Mouse (Mus musculus) liver, postnatal 0 days (tissue): ENCODE measurements at regions not wholly inside any gene's neighbourhood (a gene's known extent, or its start where the extent isn't known, plus 50 kb on each side); places are given as distances from the start of the nearest gene placed in this dataset.

Experiments
- ATAC-seq: fragments of 200-750 bp; cut with Nextera tagmentation; 2 replicates; pipeline ENCODE4 v1.8.0; 2017; ENCODE audit warnings: mild to moderate bottlenecking, moderate library complexity
- DNase-seq: peaks from one replicate; pipeline ENCODE4 v3.0.0-alpha.2; 2016
- H3K27ac ChIP-seq: fragments of 300-500 bp; sonication (generic); 2 replicates; pipeline ENCODE4 v1.5.1; 2014; ENCODE audit warnings: antibody characterized with exemption, moderate library complexity, mild to moderate bottlenecking, low read depth
- H3K27me3 ChIP-seq: fragments of 300-500 bp; sonication (generic); 2 replicates; pipeline ENCODE4 v1.6.1; 2014; ENCODE audit warnings: low read length, control low read depth, mixed read lengths; ENCODE audit not compliant: insufficient read depth
- H3K36me3 ChIP-seq: fragments of 300-500 bp; sonication (generic); replicated peaks from 2 replicates; pipeline ENCODE4 v1.6.1; 2014; ENCODE audit warnings: mild to moderate bottlenecking, control low read depth, low read length, moderate library complexity, mixed read lengths; ENCODE audit not compliant: insufficient read depth
- H3K4me1 ChIP-seq: fragments of 300-500 bp; sonication (generic); 2 replicates; pipeline ENCODE4 v1.6.1; 2014; ENCODE audit warnings: antibody characterized with exemption, mild to moderate bottlenecking, control low read depth; ENCODE audit not compliant: insufficient read depth
- H3K4me2 ChIP-seq: fragments of 300-500 bp; sonication (generic); 2 replicates; pipeline ENCODE4 v1.6.1; 2014; ENCODE audit warnings: low read depth, mild to moderate bottlenecking, low read length, moderate library complexity, mixed read lengths
- H3K4me3 ChIP-seq: fragments of 300-500 bp; sonication (generic); 2 replicates; pipeline ENCODE4 v1.5.1; 2014; ENCODE audit warnings: low read depth, low read length
- H3K9ac ChIP-seq: fragments of 300-500 bp; sonication (generic); replicated peaks from 2 replicates; pipeline ENCODE4 v1.6.1; 2014; ENCODE audit warnings: mild to moderate bottlenecking, moderate library complexity
- H3K9me3 ChIP-seq: fragments of 300-500 bp; sonication (generic); 2 replicates; pipeline ENCODE4 v1.6.1; 2016; ENCODE audit warnings: mild to moderate bottlenecking, control low read depth, low read length, mixed read lengths
- CTCF ChIP-seq: sonication (generic); IDR thresholded peaks from 2 replicates; pipeline ENCODE4 v1.5.1; 2016; ENCODE audit warnings: antibody characterized with exemption, low read depth
- EP300 ChIP-seq: IDR thresholded peaks from 2 replicates; pipeline ENCODE4 v1.6.1; 2016; ENCODE audit warnings: antibody characterized with exemption, low read depth, mild to moderate bottlenecking
- WGBS: fragments of 180-500 bp; shearing (Covaris S2); extraction: QIAGEN DNeasy Blood & Tissue Kit; methylation state at CpG from one replicate; pipeline ENCODE4 v1.1.7; 2014; ENCODE audit not compliant: insufficient replicate concordance; 5-methylcytosine and 5-hydroxymethylcytosine counted together

GRCm38 (mm10) chr8:115948916-115949315, 241.3 kb upstream of the Maf start:
- ATAC-seq (no peak), DNase-seq (no peak)
- no peaks in the 10 kb centered on the region for H3K4me1 ChIP-seq
- no peak overlapping the region for H3K27ac ChIP-seq
- H3K4me3 ChIP-seq: no peak overlapping the region
- H3K9ac ChIP-seq: no peak overlapping the region
- no peaks in the 10 kb centered on the region for H3K27me3 ChIP-seq
- no peak overlapping the region for H3K4me2 ChIP-seq
- H3K9me3 ChIP-seq: no peaks in the 10 kb centered on the region
- 70% methylated on average over 2 of the region's 2 CpGs for WGBS
- H3K36me3 ChIP-seq: no peaks in the 10 kb centered on the region
- TF ChIP-seq CTCF: no peak
- no peak for TF ChIP-seq EP300

DNA sequence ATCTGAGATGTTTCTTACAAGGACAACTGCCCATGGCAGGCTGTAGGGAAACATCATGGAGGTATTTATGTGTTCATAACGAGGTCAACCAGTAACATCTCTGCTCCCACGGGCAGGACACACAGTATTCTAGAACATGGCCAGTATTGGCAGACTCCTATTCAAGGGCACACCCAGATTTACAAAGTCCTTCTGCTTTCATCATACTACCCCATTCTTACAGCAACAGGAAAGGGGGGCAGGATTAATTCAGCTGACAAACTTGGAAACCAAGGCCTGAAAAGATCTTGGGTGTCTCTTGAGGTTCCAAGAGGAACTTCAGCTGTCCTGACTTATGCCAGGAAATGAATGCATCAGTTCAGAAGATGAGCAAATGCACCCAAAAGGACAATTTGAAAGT, 240.4 kb upstream of the Maf start:
- WGBS: 63% methylated on average over 2 of the region's 2 CpGs
- Histone ChIP-seq H3K4me2 (no peak overlapping the region), H3K36me3 (no peaks in the 10 kb centered on the region), H3K27ac (no peak overlapping the region), H3K27me3 (no peaks in the 10 kb centered on the region), H3K9me3 (no peaks in the 10 kb centered on the region), H3K4me3 (no peak overlapping the region), H3K4me1 (no peaks in the 10 kb centered on the region), H3K9ac (no peak overlapping the region)
- DNase-seq: no peak
- ATAC-seq: no peak
- no peak for TF ChIP-seq EP300
- TF ChIP-seq CTCF: no peak

DNA sequence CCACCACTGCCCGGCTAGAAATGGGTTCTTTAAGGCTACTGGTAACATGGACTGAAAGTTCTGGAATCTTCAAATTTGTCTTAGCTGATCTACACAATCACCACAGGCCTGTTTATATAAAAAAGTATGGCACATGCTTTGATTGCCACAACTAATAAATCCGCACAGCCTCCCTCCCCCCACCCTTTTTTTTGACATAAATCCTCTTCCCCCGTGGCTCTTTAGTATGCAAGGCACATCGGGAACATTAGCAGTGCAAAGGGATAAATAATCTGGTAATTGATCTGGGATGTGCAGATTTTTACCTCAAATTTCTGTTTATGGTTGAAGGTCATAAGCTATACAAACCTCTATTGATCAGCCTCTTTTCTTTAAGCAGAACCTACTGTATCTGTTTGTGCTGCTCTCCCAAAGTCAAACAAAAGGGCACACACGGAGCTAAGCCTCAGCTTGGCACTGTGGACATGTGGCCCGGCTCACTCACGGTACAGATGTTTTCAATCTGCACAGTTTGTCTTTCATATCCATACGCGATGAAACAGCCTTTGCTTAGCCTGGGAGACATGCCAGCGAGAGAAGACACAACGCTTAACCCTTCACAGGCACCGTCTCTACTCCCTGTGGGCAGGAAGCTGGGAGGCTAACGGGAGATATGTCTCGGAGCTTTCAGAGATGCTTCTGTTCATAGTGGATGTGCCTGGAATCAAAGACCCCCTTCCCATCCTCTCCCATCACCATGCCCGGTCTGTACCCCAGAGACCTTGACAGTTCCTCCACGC, 235.3 kb upstream of the Maf start:
- Histone ChIP-seq H3K4me3 (no peak overlapping the region), H3K27ac (no peak overlapping the region), H3K36me3 (no peaks in the 10 kb centered on the region), H3K4me1 (no peaks in the 10 kb centered on the region), H3K9me3 (no peaks in the 10 kb centered on the region), H3K9ac (no peak overlapping the region), H3K27me3 (no peaks in the 10 kb centered on the region), H3K4me2 (no peak overlapping the region)
- DNase-seq: no peak
- 63% methylated on average over 16 of the region's 16 CpGs for WGBS
- TF ChIP-seq EP300: no peak
- no peak for ATAC-seq

GRCm38 (mm10) chr8:115929472-115930210, 222.0 kb upstream of the Maf start:
- Histone ChIP-seq H3K4me3 (no peak overlapping the region), H3K27me3 (no peaks in the 10 kb centered on the region), H3K9ac (no peak overlapping the region), H3K36me3 (no peaks in the 10 kb centered on the region), H3K4me1 (no peaks in the 10 kb centered on the region), H3K4me2 (no peak overlapping the region), H3K27ac (no peak overlapping the region), H3K9me3 (no peaks in the 10 kb centered on the region)
- ATAC-seq (no peak), DNase-seq (no peak)
- 51% methylated on average over 8 of the region's 8 CpGs for WGBS
- no peak for TF ChIP-seq EP300
- TF ChIP-seq CTCF: no peak

DNA sequence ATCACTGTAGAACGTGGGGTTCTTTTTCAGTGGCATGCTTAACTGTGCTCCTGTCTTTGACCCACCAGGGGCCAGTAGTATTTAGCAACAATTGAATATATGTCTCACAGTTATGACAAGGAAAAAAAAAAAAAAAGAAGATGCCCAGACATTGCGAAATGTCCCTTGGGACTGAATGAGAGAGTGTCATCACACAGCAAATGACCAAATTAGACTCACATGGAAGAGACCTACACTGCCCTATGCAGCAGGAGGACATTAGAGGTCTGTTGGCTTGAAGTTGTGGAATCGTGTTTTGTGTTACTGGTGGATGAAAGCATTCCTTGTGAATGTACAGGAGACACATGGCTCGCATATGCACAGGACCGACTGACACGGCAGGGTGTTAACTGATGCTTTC, 214.3 kb upstream of the Maf start:
- DNase-seq: no peak

DNA sequence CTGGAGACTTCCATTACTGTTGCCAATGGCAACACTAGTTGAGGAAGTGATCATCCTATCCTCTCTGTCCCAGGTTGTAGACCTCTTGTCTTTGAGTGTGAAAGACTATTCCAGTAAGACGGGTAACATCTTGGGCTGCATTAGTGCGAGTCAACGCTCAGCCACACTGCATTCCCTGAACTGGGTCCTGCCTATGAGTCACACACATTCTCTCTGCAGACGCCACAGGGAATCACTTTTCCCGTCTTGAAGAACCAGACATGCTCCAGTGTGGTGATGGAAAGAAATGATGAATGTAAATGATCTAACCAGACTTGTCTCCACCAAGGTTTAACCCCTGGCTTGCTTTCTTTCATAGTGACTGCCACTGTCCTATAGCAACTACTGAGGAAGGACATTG, 199.1 kb upstream of the Maf start:
- no peak for ATAC-seq
- Histone ChIP-seq H3K4me1 (no peaks in the 10 kb centered on the region), H3K4me2 (no peak overlapping the region), H3K9ac (no peak overlapping the region), H3K27me3 (no peaks in the 10 kb centered on the region), H3K27ac (no peak overlapping the region), H3K36me3 (no peaks in the 10 kb centered on the region), H3K9me3 (no peaks in the 10 kb centered on the region), H3K4me3 (no peak overlapping the region)
- no peak for DNase-seq
- TF ChIP-seq CTCF (no peak), EP300 (no peak)
- WGBS: 73% methylated on average over 5 of the region's 5 CpGs

More for the DNA sequence above, 214.3 kb upstream of the Maf start:
- no peaks in the 10 kb centered on the region for H3K27me3 ChIP-seq
- H3K36me3 ChIP-seq: no peaks in the 10 kb centered on the region
- no peak overlapping the region for H3K9ac ChIP-seq
- H3K9me3 ChIP-seq: no peaks in the 10 kb centered on the region
- H3K4me2 ChIP-seq: no peak overlapping the region
- 73% methylated on average over 6 of the region's 6 CpGs for WGBS
- TF ChIP-seq EP300 (no peak), CTCF (no peak)
- H3K27ac ChIP-seq: no peak overlapping the region
- no peak overlapping the region for H3K4me3 ChIP-seq
- ATAC-seq: no peak
- no peaks in the 10 kb centered on the region for H3K4me1 ChIP-seq
